Mouse (Mus musculus) midbrain, embryonic 11.5 days (tissue): Measurements from ENCODE around the gene B3gntl1. TPM values are rescaled to one million over a fixed set of nuclear protein-coding genes. Genes with fewer than 3 reads are reported as not detected.
"Not testable (repeated sequence)": the region's sequence is repeated elsewhere in the genome, so short reads cannot be mapped to it uniquely, and the experiment has no call there.

Experiments
- ATAC-seq: fragments of 200-750 bp; cut with Nextera tagmentation; 2 replicates; pipeline ENCODE4 v1.8.0; 2017; ENCODE audit warnings: moderate TSS enrichment, moderate library complexity; ENCODE audit not compliant: low FRiP score
- DNase-seq: peaks from one replicate; pipeline ENCODE4 v3.0.0; 2015; ENCODE audit warnings: low spot score; ENCODE audit errors: missing footprints
- H3K27ac ChIP-seq: fragments of 300-500 bp; sonication (generic); 2 replicates; pipeline ENCODE4 v1.5.1; 2014; ENCODE audit warnings: low read depth, low read length
- H3K27me3 ChIP-seq: fragments of 300-500 bp; sonication (generic); 2 replicates; pipeline ENCODE4 v1.6.1; 2014; ENCODE audit warnings: mild to moderate bottlenecking, low read length, moderate library complexity, mixed read lengths; ENCODE audit not compliant: control insufficient read depth, insufficient read depth
- H3K36me3 ChIP-seq: fragments of 300-500 bp; sonication (generic); 2 replicates; pipeline ENCODE4 v1.6.1; 2014; ENCODE audit warnings: mild to moderate bottlenecking, low read length, moderate library complexity, mixed read lengths; ENCODE audit not compliant: control insufficient read depth, insufficient read depth
- H3K4me1 ChIP-seq: fragments of 300-500 bp; sonication (generic); 2 replicates; pipeline ENCODE4 v1.6.1; 2014; ENCODE audit warnings: low read length; ENCODE audit not compliant: control insufficient read depth, insufficient read depth
- H3K4me2 ChIP-seq: fragments of 300-500 bp; sonication (generic); 2 replicates; pipeline ENCODE4 v1.6.1; 2014; ENCODE audit warnings: mild to moderate bottlenecking, moderate library complexity
- H3K4me3 ChIP-seq: fragments of 300-500 bp; sonication (generic); 2 replicates; pipeline ENCODE4 v1.5.1; 2014; ENCODE audit warnings: low read depth, low read length
- H3K9ac ChIP-seq: fragments of 300-500 bp; sonication (generic); 2 replicates; pipeline ENCODE4 v1.6.1; 2014; ENCODE audit warnings: low read length
- H3K9me3 ChIP-seq: fragments of 300-500 bp; sonication (generic); 2 replicates; pipeline ENCODE4 v1.6.1; 2016; ENCODE audit warnings: low read length; ENCODE audit not compliant: control insufficient read depth
- WGBS: fragments of 180-500 bp; shearing (Covaris S2); extraction: QIAGEN DNeasy Blood & Tissue Kit; methylation state at CpG from one replicate; pipeline ENCODE4 v1.1.7; 2014; 5-methylcytosine and 5-hydroxymethylcytosine counted together
- polyA plus RNA-seq: library from polyadenylated mRNA; unstranded; fragments of >200 nt; fragmentation: Nextera tagmentation; extraction: Ambion mirVana; gene quantifications from 2 replicates; pipeline ENCODE4 v1.2.1, GENCODE M21; 2014

Gene B3gntl1
- polyA plus RNA-seq, 1 experiment from 2014 or later, result 5.6 TPM

DNA sequence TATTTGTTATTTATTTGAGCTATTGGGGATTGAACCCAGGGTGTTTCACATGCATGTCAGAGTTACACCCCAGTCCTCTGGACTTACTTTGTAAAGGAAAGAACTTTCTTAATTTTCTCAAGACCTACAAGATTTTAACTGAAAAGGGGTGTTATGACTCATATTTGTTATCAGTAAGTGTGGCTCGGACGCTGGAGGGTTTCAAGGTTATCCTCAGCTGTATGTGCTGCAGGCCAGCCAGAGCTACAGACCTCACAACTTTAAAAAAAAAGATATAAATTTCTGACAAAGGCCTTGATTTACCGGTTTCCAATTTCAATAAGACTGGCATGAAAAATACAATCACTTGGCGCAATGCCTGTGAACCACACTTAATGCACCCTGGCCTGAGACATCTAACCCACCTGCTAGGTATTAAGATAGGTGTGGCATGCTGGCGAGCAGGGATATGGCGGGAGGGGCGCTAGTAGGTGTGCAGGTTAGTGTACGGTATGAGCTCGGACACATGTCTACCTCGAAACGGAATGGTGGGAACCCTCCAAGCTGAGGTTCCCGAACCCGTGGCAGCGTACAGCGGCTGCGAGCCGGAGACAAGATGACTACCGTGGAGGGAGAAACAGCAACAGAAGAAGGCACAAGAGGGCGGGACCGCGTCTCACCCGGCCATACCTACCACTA is 502 bp downstream of the B3gntl1 start:
- Histone ChIP-seq H3K9ac (peak overlapping the region; percentile 76), H3K27me3 (no peaks in the 10 kb centered on the region), H3K36me3 (no peaks in the 10 kb centered on the region), H3K4me2 (peak overlapping the region; percentile 75), H3K27ac (peak overlapping the region; percentile 58), H3K4me3 (peak overlapping the region; percentile 60), H3K4me1 (peaks cover 7% of the 10 kb centered on the region), H3K9me3 (no peaks in the 10 kb centered on the region)
- WGBS, result 3% methylated on average over 22 of the region's 22 CpGs
- ATAC-seq, result no peak
- no peak for DNase-seq

DNA sequence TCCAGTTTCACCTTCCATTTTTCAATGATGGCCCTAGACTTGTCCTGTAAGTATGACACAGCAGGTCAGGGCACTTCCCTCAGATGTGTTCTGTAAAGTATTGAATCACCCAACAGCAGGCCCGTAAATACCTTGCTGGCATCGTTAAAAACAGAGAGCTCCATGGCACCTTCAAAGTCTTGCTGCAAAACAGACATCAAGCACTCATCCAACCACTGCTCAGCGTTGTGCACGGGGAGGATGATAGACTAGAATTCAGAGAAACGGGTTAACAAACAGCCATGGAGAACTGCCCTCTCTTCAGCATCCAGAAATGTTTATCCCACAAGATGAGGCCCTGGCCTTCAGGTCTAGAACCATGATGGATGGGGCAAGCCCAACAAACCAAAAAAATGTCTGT is 2.0 kb downstream of the B3gntl1 start:
- DNase-seq (peak; percentile 21), ATAC-seq (no peak)
- no peak overlapping the region for H3K4me3 ChIP-seq
- 92% methylated on average over 5 of the region's 5 CpGs for WGBS
- H3K9me3 ChIP-seq, result no peaks in the 10 kb centered on the region
- no peaks in the 10 kb centered on the region for H3K27me3 ChIP-seq
- no peak overlapping the region for H3K27ac ChIP-seq
- no peak overlapping the region for H3K9ac ChIP-seq
- H3K4me1 ChIP-seq, result peaks cover 7% of the 10 kb centered on the region
- no peaks in the 10 kb centered on the region for H3K36me3 ChIP-seq
- no peak overlapping the region for H3K4me2 ChIP-seq

DNA sequence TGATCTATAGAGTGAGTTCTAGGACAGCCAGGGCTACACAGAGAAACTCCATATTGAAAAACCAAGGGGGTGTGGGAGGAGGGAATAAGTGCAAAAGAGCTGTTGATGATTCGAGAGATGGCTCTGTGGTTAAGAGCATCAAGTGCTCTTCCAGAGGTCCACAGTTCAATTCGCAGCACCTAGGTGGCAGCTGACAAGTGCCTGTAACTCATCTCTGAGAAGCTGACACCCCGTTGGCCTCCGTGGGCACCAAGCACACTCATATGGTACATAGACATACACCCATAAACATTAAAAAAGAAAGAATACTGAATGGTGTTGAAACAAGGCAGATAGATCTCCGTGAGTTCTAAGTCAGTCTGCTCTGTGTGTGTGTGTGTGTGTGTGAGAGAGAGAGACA is 4.2 kb downstream of the B3gntl1 start:
- Histone ChIP-seq H3K27ac (no peak overlapping the region), H3K9me3 (no peaks in the 10 kb centered on the region), H3K36me3 (no peaks in the 10 kb centered on the region), H3K9ac (no peak overlapping the region), H3K4me3 (no peak overlapping the region), H3K4me1 (peaks cover 7% of the 10 kb centered on the region), H3K4me2 (no peak overlapping the region), H3K27me3 (no peaks in the 10 kb centered on the region)
- ATAC-seq (no peak), DNase-seq (no peak)
- WGBS, result 91% methylated on average over 5 of the region's 5 CpGs

DNA sequence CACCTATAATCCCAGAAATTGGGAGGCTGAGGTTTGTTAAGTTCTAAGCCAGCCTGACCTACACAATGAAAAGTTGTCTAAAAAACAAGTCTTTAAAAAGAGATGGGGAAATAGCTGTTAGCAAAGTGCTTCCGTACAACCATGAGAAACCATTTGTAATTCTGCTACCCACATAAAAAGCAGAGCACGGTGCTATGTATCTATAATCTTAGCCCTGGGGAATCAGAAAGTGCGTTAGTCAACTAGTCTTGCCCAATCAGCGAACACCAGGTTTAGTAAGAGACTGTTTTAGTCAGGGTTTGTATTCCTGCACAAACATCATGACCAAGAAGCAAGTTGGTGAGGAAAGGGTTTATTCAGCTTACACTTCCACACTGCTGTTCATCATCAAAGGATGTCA is 5.4 kb downstream of the B3gntl1 start:
- H3K9me3 ChIP-seq, result no peaks in the 10 kb centered on the region
- peaks cover 2% of the 10 kb centered on the region; the same call in 1 of the 2 replicates for H3K4me1 ChIP-seq
- ATAC-seq (no peak), DNase-seq (peak; percentile 1)
- H3K4me2 ChIP-seq, result no peak overlapping the region
- H3K9ac ChIP-seq, result no peak overlapping the region
- H3K27me3 ChIP-seq, result no peaks in the 10 kb centered on the region
- H3K27ac ChIP-seq, result no peak overlapping the region
- no peak overlapping the region for H3K4me3 ChIP-seq
- H3K36me3 ChIP-seq, result no peaks in the 10 kb centered on the region
- WGBS, result 91% methylated on average over 4 of the region's 4 CpGs

DNA sequence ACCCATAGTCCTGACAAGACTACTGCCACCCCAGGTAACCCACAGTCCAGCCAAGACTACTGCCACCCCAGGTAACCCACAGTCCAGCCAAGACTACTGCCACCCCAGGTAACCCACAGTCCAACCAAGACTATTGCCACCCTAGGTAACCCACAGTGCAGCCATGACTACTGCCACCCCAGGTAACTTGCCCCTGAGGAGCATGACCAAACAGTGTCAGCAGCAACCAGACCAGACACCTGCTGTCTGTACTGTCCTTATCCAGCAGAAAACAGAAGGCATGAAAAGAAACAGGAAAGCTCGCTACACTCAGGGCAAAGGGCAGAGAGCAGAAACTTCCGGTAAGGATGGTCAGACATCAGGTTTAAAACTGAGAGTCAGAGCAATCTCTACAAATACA is 11.8 kb downstream of the B3gntl1 start:
- Histone ChIP-seq H3K36me3 (no peaks in the 10 kb centered on the region), H3K4me1 (no peaks in the 10 kb centered on the region), H3K9me3 (no peaks in the 10 kb centered on the region), H3K27me3 (no peaks in the 10 kb centered on the region), H3K9ac (no peak overlapping the region), H3K4me2 (no peak overlapping the region), H3K27ac (no peak overlapping the region), H3K4me3 (no peak overlapping the region)
- DNase-seq (no peak), ATAC-seq (no peak)
- 97% methylated on average over 2 of the region's 2 CpGs for WGBS

DNA sequence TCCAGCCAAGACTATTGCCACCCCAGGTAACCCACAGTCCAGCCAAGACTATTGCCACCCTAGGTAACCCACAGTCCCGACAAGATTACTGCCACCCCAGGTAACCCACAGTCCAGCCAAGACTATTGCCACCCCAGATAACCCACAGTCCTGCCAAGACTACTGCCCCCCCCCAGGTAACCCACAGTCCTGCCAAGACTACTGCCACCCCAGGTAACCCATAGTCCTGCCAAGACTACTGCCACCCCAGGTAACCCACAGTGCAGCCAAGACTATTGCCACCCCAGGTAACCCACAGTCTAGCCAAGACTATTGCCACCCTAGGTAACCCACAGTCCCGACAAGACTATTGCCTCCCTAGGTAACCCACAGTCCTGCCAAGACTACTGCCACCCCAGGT is 12.3 kb downstream of the B3gntl1 start:
- not testable (repeated sequence) for H3K4me3 ChIP-seq, H3K9me3 ChIP-seq, H3K27ac ChIP-seq, ATAC-seq, H3K36me3 ChIP-seq, H3K27me3 ChIP-seq, H3K9ac ChIP-seq, H3K4me2 ChIP-seq, H3K4me1 ChIP-seq
- DNase-seq, result peak; percentile 21
- 96% methylated on average over 2 of the region's 2 CpGs for WGBS

DNA sequence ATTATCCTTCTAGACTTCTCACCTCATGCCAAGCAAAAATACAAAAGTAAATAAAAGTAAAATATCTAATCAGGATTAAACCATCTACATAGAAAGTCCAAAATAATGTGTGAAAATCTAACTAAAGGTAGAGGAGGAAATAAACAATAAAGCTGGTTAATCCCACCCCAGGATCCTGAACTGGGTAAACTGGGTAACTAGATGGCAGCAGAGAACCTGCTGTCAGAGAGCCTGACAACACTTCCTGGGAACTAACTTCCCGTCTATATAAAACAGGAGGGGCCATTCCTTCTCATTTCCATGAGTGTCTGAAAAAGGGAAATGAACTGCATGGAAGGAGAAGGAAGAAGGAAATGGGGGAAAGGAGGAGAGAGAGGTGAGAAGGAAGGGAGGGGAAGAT is 14.8 kb downstream of the B3gntl1 start:
- Histone ChIP-seq H3K27me3 (no peaks in the 10 kb centered on the region), H3K9ac (no peak overlapping the region), H3K9me3 (no peaks in the 10 kb centered on the region), H3K4me2 (no peak overlapping the region), H3K27ac (no peak overlapping the region), H3K4me3 (no peak overlapping the region), H3K4me1 (no peaks in the 10 kb centered on the region), H3K36me3 (no peaks in the 10 kb centered on the region)
- 57% methylated on average over 1 of the region's 1 CpGs for WGBS
- DNase-seq (peak; percentile 60), ATAC-seq (no peak)

DNA sequence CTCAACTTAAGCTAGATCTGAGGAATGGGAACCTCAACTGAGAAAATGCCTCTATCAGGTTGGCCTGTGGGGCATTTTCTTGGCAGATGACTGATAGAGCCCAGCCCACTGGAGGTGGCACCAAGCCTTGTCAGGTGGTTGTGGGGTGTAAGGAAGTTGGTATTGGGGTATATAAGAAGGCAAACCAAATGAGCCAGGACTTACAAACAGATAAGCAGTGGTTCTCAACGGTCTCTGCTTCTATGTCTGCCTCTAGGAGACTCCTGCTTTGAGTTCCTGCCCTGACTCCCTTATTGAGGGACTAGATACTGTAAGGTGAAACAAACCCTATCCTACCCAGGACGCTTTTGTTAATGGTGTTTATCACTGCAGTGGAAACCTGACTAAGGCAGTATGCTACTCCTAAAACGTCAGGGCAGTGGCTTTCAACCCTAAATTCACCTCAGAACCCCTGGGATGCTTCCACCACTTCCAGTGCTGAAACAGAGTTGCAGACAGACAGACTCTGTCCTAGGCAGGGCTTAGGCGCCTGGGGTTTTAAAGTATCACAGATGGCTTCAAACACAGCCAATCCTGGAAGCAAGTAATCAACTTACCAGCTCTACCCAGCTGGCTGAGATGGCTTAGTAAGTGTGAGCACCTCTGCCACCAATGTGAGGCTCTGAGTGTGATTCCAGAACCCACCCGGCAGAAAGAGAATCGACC is 17.0 kb downstream of the B3gntl1 start:
- H3K4me2 ChIP-seq, result no peak overlapping the region
- no peaks in the 10 kb centered on the region for H3K36me3 ChIP-seq
- H3K9ac ChIP-seq, result no peak overlapping the region
- no peaks in the 10 kb centered on the region for H3K27me3 ChIP-seq
- no peaks in the 10 kb centered on the region for H3K4me1 ChIP-seq
- whole genome bisulfite sequencing, result 81% methylated on average over 6 of the region's 6 CpGs
- no peaks in the 10 kb centered on the region for H3K9me3 ChIP-seq
- no peak for ATAC-seq
- no peak overlapping the region for H3K27ac ChIP-seq
- peak; percentile 74 for DNase-seq
- H3K4me3 ChIP-seq, result no peak overlapping the region

DNA sequence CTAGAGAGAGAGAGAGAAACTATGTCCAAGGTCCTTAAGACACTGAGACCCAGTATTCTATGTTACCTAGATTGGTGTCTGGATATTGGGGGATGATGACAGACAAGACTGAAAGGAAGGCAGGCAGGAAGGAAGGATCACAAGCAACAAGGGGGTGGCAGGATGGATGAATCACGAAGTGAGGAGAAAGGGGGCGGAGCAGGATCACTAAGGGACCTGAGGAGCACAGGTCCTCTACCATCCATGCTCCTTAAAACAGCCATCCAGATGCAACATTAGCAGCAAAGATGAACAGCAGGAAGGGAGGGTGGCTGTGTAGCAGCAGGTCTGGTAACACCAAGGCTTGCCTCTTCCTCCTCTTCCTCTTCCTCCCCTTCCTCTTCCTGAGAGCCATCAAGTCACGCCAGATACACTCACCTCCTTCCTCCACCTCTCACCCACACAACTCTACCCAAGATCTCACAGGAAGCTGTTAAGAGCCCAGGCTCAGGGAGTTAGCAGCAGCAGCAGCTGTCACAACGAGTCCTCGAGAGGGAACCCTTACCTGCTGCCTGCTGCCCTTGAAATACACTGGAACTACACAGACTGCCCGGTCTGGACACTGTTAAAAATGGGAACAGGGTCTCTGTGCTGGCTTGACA is 17.7 kb downstream of the B3gntl1 start:
- Histone ChIP-seq H3K4me2 (no peak overlapping the region), H3K27me3 (no peaks in the 10 kb centered on the region), H3K27ac (no peak overlapping the region), H3K4me1 (no peaks in the 10 kb centered on the region), H3K4me3 (no peak overlapping the region), H3K9me3 (no peaks in the 10 kb centered on the region), H3K36me3 (no peaks in the 10 kb centered on the region), H3K9ac (no peak overlapping the region)
- WGBS, result 87% methylated on average over 6 of the region's 6 CpGs
- DNase-seq (peak; percentile 66), ATAC-seq (no peak)
